Mouse (Mus musculus): ENCODE results near the gene Ccdc88a. TPM values are rescaled to one million over a fixed set of nuclear protein-coding genes. Genes with fewer than 3 reads are reported as not detected.

Gene Ccdc88a
- polyA plus RNA-seq (2017; shearing (Covaris generic)), result 3.3 TPM

DNA sequence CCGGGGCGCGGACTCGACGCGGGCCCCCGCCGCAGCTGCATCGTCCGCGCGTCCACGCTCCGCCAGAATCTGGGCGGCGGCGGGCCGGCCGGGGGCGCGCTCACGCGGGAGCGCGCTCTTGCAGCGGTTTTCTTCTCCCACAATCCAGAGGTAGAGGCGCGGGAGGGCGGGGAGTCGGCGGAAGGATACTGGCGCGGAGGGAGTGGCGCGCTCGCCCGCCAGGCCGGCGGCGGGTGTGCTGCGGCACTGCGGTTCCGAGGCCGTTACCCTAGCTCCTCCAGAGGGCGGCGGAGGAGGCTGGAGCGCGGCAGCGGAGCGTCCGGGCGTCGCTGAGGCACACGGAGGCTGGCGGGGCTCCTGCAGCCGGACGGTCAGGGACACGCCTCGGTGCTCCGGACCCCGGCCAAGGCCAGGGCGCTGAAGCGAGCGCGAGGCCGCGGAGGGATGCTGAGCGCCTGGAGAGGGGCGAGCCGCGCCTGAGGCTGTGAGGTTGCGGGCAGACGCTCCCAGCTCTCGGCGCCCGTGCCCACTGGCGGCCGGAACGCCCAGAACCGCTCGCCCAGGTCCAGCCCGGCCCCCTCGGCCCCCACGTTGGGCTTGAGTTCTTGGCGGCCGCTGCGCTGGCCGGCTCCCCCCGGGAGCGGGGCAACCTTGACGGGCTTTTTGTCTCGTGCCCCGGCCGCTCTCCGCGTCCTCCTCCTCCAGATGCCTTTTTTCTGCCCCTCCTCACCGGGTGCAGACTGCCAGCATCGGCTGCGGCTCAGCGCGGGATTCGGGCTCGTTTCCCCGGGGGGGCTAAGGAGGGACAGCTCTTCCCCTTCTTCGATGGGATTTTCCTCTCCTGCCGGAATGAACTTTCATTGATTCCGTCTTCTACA, at the start of gene Ccdc88a:
Gene Ccdc88a, plus strand, starts transcription at position 263 of the 878 bp plus-strand sequence.

DNA sequence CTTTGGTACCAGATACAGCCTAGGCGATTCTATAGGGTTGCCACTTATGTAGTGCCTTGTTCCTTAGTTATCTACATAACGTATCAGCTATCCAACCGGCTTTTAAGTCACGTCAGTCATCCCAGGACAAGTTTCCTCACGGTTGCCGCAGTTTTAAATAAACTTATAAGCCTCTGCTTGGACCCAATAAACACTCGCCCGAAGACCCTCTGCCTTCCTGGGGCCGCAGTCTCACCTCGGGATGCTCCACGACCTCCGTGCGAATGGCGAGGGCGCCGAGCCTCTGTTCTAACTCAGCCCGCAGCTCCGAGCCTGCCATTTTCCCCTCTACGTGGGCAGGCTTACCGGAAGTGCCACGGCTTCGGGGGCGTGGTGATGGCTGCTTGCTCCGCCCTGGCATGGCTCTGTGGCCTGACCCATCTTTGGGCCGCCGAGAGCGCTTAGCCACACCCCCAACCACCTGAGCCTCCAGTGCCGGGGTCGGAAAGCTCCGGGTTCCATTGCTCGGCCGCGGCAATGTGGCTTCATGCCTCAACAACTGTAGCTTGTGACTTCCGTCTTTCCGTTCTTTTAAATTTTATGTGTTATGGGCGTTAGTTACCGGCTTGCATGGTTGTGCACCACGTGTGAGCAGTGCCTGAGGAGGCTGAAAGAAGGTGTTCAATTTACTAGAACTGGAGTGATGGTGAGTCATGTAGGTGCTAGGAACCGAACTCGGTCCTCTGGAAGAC, 141.4 kb downstream of the Ccdc88a start, which contains the start of gene Prorsd1:
Gene Prorsd1, minus strand, starts transcription at position 352 of the 731 bp plus-strand sequence.

DNA sequence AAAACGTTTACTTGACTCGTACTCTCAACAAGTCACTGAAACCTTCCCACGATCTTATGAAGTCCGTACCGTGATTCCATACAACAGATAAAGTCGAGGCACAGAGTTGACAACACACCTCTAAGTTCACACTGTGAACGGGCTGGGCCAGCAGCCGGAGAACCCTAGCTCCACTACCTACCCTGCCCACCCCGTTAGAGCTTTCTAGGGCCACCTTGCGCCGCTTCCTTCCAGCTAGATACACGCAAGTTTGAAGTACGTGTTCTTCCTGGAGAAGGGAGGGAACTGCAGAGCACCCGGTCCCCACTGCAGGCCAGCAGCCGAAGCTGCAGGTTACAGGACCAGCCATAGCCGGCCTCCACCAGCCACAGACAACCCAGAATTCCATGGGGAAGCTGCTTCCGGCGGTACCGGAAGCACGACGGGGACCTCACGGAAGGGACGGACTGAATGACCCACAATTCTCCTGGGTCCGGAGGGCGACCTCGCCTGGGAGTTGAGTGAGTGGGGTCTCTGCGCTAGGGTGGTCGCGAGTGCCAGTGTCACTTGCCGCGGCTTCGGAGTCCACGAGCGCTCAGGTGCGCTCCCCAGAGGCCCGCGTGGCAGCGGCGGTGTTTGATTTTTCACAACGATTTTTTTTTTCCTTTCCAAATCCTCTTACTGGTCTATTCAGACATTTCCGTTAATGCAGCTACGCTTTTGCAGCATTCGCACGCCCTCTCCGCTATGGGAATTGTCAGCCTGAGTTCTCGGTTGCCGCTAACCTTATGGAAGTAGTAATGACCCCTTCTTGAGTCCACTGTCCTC, 152.7 kb downstream of the Ccdc88a start, which contains the start of gene Mtif2:
Gene Mtif2, plus strand, starts transcription at position 421 of the 807 bp plus-strand sequence.

DNA sequence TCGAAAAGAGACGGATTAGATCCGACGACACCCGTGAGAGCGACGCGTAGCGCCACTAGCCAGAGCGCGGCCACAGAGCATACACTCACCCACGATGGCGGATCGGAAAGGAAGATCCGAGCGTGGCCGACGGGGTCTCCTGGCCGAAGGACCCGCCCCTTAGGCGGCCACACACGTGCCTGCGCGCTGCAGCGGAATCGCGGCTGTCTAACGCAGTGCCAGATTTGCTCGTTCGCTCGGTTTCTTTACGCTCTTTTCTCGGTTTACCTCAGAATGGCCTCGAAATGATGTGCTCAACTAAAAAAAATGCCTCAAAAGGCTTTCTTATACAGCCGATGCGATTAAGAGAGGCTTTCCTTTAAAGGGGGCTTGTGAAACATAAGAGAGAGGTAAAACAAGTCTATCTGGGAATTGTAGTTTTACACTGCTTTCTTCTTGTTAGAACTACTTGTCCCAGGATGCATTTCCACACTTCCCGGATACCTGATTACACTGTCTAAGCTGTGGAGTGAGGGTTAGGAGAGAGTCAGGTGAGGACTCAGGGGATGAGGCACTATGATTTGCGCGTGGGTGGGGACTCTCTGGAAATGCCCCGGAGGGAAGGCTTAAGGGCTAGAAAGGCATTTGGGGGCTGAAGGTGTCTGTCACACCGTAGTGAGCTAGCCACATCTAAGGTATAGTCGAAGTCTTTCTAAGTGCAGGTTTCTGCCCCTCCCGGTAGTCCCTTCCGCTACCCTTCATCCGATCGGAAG, 174.5 kb downstream of the Ccdc88a start, which contains the start of the genes Clhc1 and Rps27a:
Gene Clhc1, plus strand, starts transcription at position 199 of the 752 bp plus-strand sequence.
Gene Rps27a, minus strand, starts transcription at position 358 of the 752 bp plus-strand sequence.

Other genes starting within 250 kb of the Ccdc88a start
- gene Pnpt1, start 242.9 kb upstream of the Ccdc88a start, polyA plus RNA-seq (2017; shearing (Covaris generic)), result 41.0 TPM
- gene Ppp4r3b, start 200.8 kb upstream of the Ccdc88a start, polyA plus RNA-seq (2017; shearing (Covaris generic)), result 149 TPM
- 30.0 TPM for gene Cfap36, start 126.2 kb upstream of the Ccdc88a start, polyA plus RNA-seq (2017; shearing (Covaris generic))
- gene Prorsd1, start 141.4 kb downstream of the Ccdc88a start, polyA plus RNA-seq (2017; shearing (Covaris generic)), result 44.2 TPM
- gene Mtif2, start 152.8 kb downstream of the Ccdc88a start, polyA plus RNA-seq (2017; shearing (Covaris generic)), result 49.5 TPM
- 0.87 TPM for gene Clhc1, start 174.3 kb downstream of the Ccdc88a start, polyA plus RNA-seq (2017; shearing (Covaris generic))
- 453 TPM for gene Rps27a, start 174.5 kb downstream of the Ccdc88a start, polyA plus RNA-seq (2017; shearing (Covaris generic))

Data from CD4-positive, CD25-positive, alpha-beta regulatory T cell (primary cell).